Mouse (Mus musculus) lung, postnatal 0 days (tissue): ENCODE data around the gene Fry.
A peak's percentile ranks its signal among the peaks of the same experiment; 100 is the strongest.

ENCODE experiments used
- CTCF ChIP-seq: IDR thresholded peaks from 2 replicates; pipeline ENCODE4 v1.5.1; 2016; ENCODE audit warnings: antibody characterized with exemption, mild to moderate bottlenecking
- EP300 ChIP-seq: IDR thresholded peaks from 2 replicates; pipeline ENCODE4 v1.6.1; 2016; ENCODE audit warnings: antibody characterized with exemption, mild to moderate bottlenecking, control low read depth

DNA sequence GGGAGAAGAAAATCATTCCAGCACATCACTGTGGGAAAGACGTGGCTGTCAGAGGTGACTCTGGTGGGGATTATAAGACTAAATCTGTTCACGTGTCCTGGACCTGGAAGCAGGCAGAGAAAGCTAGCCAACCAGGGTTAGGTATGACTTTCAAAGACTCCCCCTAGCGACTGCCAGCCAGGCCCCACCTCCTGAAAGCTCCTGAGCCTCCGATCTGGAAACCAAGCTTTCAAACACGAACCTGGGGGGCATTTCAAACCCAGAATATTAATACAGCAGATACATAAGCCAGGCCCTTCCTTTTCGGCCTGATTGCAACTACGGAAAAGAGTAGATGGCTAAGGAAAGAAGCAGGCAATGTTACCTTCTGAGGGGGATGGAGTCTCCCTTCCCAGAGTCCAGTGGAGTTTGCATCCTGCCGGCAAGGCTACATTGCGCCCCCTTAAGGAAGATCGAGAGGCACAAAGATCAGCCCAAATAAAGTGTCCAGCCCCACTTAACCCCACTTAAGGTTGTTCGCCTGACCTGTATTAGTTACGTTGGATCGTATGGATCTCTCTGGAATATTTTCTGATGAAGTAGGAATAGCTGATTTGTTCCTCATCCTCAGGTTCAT, 284.5 kb downstream of the Fry start:
- TF ChIP-seq CTCF = peak; percentile 50
- no peak for TF ChIP-seq EP300
